Mouse (Mus musculus) ES-Bruce4 (cell line): ENCODE results near the gene Bin2. TPM values are rescaled to one million over a fixed set of nuclear protein-coding genes. Genes with fewer than 3 reads are reported as not detected.
A peak's percentile ranks its signal among the peaks of the same experiment; 100 is the strongest.
"Not testable (repeated sequence)": the region's sequence is repeated elsewhere in the genome, so short reads cannot be mapped to it uniquely, and the experiment has no call there.

Source experiments
- H3K27ac ChIP-seq: 2 replicates; pipeline ENCODE4 v1.5.1; 2012; ENCODE audit warnings: low read length, inconsistent platforms; ENCODE audit not compliant: insufficient read depth
- H3K27me3 ChIP-seq: 2 replicates; pipeline ENCODE4 v1.6.1; 2012; ENCODE audit warnings: mild to moderate bottlenecking, low read length, inconsistent platforms; ENCODE audit not compliant: control insufficient read depth, poor library complexity, insufficient read depth, severe bottlenecking
- H3K36me3 ChIP-seq: 2 replicates; pipeline ENCODE4 v1.6.1; 2012; ENCODE audit warnings: inconsistent platforms, mild to moderate bottlenecking, low read length, moderate library complexity; ENCODE audit not compliant: control insufficient read depth, poor library complexity, insufficient read depth, severe bottlenecking
- H3K4me1 ChIP-seq: one replicate; pipeline ENCODE4 v1.8.1; 2011; ENCODE audit warnings: low read length; ENCODE audit not compliant: control insufficient read depth, insufficient read depth
- H3K4me3 ChIP-seq: 2 replicates; pipeline ENCODE4 v1.5.1; 2011; ENCODE audit warnings: low read depth, mild to moderate bottlenecking, low read length
- H3K9ac ChIP-seq: 2 replicates; pipeline ENCODE4 v1.6.1; 2012; ENCODE audit warnings: low read depth, mild to moderate bottlenecking, inconsistent platforms; ENCODE audit not compliant: poor library complexity, severe bottlenecking
- H3K9me3 ChIP-seq: replicated peaks from 2 replicates; pipeline ENCODE4 v1.6.1; 2012; ENCODE audit warnings: mild to moderate bottlenecking, low read length, inconsistent platforms; ENCODE audit not compliant: control insufficient read depth, poor library complexity, insufficient read depth, severe bottlenecking
- CTCF ChIP-seq: IDR thresholded peaks from one replicate; pipeline ENCODE4 v1.8.1; 2011; ENCODE audit warnings: low read depth, low read length
- EP300 ChIP-seq: IDR thresholded peaks from 2 replicates; pipeline ENCODE4 v1.6.1; 2011; ENCODE audit warnings: low read depth, low read length; ENCODE audit not compliant: insufficient read depth
- POLR2A ChIP-seq: IDR thresholded peaks from one replicate; pipeline ENCODE4 v1.8.1; 2011; ENCODE audit warnings: low read length; ENCODE audit not compliant: insufficient read depth
- polyA plus RNA-seq: library from polyadenylated mRNA; stranded (reverse); fragments of >200 nt; gene quantifications from 2 replicates; pipeline ENCODE4 v1.2.4, GENCODE M21; 2011; ENCODE audit warnings: low read depth; ENCODE audit not compliant: missing spikeins, insufficient read depth, insufficient read length

Gene Bin2
- polyA plus RNA-seq, 1 experiment: 30.0 TPM

DNA sequence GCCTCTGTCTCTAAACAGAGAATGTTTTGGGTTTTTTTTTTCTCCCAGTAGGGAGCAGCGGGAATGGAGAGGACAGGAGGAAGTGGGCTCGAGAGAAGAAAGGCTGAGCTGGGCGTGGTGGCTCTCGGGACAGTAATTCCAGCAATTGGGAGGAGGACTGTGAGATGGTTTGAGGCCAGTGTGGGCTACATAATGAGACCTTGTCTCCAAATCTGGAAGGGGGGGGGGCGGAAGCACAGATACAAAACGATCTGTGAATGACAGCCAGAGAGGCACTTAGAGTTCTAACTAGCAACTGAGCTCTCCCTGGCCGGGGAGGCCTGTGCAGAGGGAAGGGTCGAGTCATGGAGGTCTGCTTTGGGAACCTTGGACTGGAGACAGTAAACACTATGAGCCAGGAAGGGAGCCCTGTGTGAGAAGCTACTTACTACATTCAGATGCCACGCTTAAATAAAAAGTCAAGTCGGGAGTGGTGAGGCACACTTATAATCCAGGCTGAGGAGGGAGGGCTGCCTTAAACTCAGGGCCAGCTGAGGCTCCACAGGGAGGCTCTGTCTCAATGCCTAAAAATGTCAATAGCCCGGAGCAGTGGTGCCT, 41.5 kb downstream of the Bin2 start:
- TF ChIP-seq CTCF (no peak), EP300 (peak; percentile 95)
- Histone ChIP-seq H3K4me1 (peaks cover 24% of the 10 kb centered on the region), H3K4me3 (peak overlapping the region; percentile 32), H3K36me3 (no peaks in the 10 kb centered on the region), H3K27ac (peak overlapping the region; percentile 99), H3K27me3 (no peaks in the 10 kb centered on the region), H3K9me3 (no peaks in the 10 kb centered on the region), H3K9ac (peak overlapping the region; percentile 36; the same call in 1 of the 2 replicates)

DNA sequence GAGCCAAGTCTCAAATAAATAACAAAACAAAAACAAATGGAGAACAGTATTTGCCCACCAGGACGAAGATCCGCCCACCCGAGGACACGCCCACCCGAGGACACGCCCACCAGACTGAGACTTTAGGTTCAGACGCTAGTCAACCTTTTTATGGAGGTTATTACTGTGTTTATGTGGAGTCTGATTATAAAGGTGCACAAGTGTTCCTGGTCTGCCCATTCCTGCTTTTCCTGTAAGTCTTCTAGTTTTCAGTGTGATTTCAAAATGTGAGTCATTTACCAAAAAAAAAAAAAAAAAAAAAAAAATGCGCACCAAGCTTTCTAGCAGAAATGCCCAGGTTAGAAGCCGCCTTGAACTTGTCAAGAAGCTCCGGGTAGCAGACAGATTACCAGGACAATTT, 42.1 kb downstream of the Bin2 start:
- no peak for TF ChIP-seq CTCF
- no peak for TF ChIP-seq POLR2A
- TF ChIP-seq EP300: no peak

DNA sequence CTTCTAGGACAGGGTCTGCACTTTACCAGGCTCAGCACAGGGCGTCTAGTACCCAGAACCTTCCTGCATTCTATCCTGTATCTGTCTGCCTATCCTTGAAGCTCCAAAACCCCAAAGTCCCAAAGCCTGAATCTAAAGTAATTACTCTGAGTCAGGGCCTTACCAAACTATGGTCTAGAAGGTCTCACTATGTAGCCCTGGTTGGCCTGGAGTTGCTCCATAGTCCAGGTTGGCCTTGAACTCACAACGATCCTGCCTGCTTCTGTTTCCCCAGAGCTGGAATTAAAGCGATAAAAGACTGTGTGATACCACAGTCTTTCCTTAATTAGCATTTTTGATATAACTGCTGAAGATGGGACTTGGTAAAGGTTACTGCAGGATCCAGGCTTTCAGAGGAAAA, 44.9 kb downstream of the Bin2 start:
- TF ChIP-seq EP300 (no peak), POLR2A (no peak), CTCF (no peak)
- H3K36me3 ChIP-seq: peaks cover 20% of the 10 kb centered on the region
- H3K4me3 ChIP-seq: no peak overlapping the region
- H3K9me3 ChIP-seq: no peaks in the 10 kb centered on the region
- H3K27me3 ChIP-seq: no peaks in the 10 kb centered on the region
- H3K4me1 ChIP-seq: peaks cover 8% of the 10 kb centered on the region
- H3K9ac ChIP-seq: no peak overlapping the region
- no peak overlapping the region for H3K27ac ChIP-seq

More for the DNA sequence above, 42.1 kb downstream of the Bin2 start:
- Histone ChIP-seq H3K9me3 (no peaks in the 10 kb centered on the region), H3K9ac (0 out of 2 replicates have a peak overlapping the region, but pooled peaks have one; percentile 11), H3K36me3 (no peaks in the 10 kb centered on the region; the same call in 1 of the 2 replicates), H3K27ac (peak overlapping the region; percentile 99), H3K27me3 (no peaks in the 10 kb centered on the region), H3K4me3 (no peak overlapping the region), H3K4me1 (peaks cover 19% of the 10 kb centered on the region)

DNA sequence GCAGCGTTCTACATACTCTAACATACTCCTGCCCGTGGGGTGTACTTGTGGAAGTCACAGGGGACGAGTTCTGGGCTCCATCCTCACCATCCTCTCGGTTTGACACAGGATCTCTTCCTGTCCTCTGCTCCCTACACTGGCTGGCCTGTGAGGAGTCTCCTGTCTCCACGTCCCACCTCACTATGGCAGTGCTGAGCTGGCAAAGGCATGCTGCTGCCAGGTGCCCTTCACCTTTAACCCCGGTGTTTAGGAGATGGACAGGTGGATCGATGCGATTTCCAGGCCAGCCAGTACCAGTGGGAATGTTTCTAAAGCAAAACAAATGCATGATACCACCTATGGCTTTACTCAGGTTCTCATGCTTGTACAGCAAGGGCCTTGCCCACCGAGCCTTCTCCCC, 45.6 kb downstream of the Bin2 start:
- Histone ChIP-seq H3K36me3 (peaks cover 26% of the 10 kb centered on the region), H3K27ac (no peak overlapping the region), H3K4me1 (peaks cover 8% of the 10 kb centered on the region), H3K9ac (no peak overlapping the region), H3K4me3 (no peak overlapping the region), H3K9me3 (no peaks in the 10 kb centered on the region), H3K27me3 (no peaks in the 10 kb centered on the region)
- TF ChIP-seq POLR2A (no peak), CTCF (no peak), EP300 (no peak)

DNA sequence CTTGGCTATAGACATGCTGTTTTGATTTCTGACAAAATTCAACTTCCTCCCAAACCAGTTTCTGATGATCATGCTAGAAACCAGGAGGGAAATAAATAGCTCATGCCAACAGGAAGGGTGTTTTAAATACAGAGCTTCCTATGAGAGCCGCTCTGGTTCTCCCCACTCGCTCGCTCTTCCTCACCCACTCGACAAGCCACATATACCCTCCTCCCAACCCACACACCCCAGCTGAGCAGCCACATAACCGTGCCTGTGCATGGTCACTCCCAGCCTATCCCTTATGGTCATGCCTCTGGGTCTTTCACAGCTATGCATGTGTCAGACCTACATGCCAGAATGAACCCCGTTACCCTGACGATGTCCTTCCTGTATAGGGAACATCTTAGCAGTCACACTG, 47.2 kb downstream of the Bin2 start:
- H3K36me3 ChIP-seq: peaks cover 33% of the 10 kb centered on the region
- no peak overlapping the region for H3K9ac ChIP-seq
- H3K27ac ChIP-seq: no peak overlapping the region
- H3K9me3 ChIP-seq: no peaks in the 10 kb centered on the region
- H3K27me3 ChIP-seq: no peaks in the 10 kb centered on the region
- TF ChIP-seq POLR2A (no peak), CTCF (no peak), EP300 (no peak)
- peaks cover 8% of the 10 kb centered on the region for H3K4me1 ChIP-seq
- no peak overlapping the region for H3K4me3 ChIP-seq

GRCm38 (mm10) chr15:100621671-100622070, 47.7 kb downstream of the Bin2 start:
- not testable (repeated sequence) for H3K4me1 ChIP-seq, H3K27ac ChIP-seq, H3K9me3 ChIP-seq, H3K4me3 ChIP-seq, H3K9ac ChIP-seq, H3K27me3 ChIP-seq
- peaks cover 35% of the 10 kb centered on the region for H3K36me3 ChIP-seq
